Mouse (Mus musculus): ENCODE results near the gene Hist1h3f. TPM values are rescaled to one million over a fixed set of nuclear protein-coding genes. Genes with fewer than 3 reads are reported as not detected.
"Not testable (repeated sequence)": the region's sequence is repeated elsewhere in the genome, so short reads cannot be mapped to it uniquely, and the experiment has no call there.

The Hist1h3f gene
- polyA plus RNA-seq, 1 experiment, result 9.6 TPM

GRCm38 (mm10) chr13:23572218-23573033 is 28.6 kb downstream of the Hist1h3f start:
- Histone ChIP-seq H3K27me3 (ENCODE audit: control insufficient read depth, insufficient read depth, low read length) (no peaks in the 10 kb centered on the region), H3K4me1 (ENCODE audit: control insufficient read depth, insufficient read depth, insufficient read length, low read length) (no peaks in the 10 kb centered on the region), H3K36me3 (ENCODE audit: control insufficient read depth, insufficient read depth, low read length) (no peaks in the 10 kb centered on the region), H3K4me3 (ENCODE audit: low read depth, low read length) (no peak overlapping the region), H3K27ac (ENCODE audit: insufficient read depth, low read depth, low read length) (no peak overlapping the region; the same call in 1 of the 2 replicates)
- TF ChIP-seq CTCF (IDR thresholded peaks at IDR 0.05; ENCODE audit: extremely low read depth, insufficient read length, insufficient replicate concordance, low read depth, low read length), result no peak
- no peak for TF ChIP-seq POLR2A (IDR thresholded peaks at IDR 0.05; ENCODE audit: low read depth, low read length)
- 20% methylated on average over 2 of the region's 2 CpGs for WGBS

GRCm38 (mm10) chr13:23573034-23573897 is 29.4 kb downstream of the Hist1h3f start:
- H3K27me3 ChIP-seq (ENCODE audit: control insufficient read depth, insufficient read depth, low read length); H3K36me3 ChIP-seq (ENCODE audit: control insufficient read depth, insufficient read depth, low read length); H3K4me1 ChIP-seq (ENCODE audit: control insufficient read depth, insufficient read depth, insufficient read length, low read length): not testable (repeated sequence)
- WGBS, result 5% methylated on average over 20 of the region's 20 CpGs
- peak overlapping the region; percentile 65 for H3K4me3 ChIP-seq (ENCODE audit: low read depth, low read length)
- peak overlapping the region; percentile 89 for H3K27ac ChIP-seq (ENCODE audit: insufficient read depth, low read depth, low read length)

- Histone ChIP-seq H3K27ac (ENCODE audit: insufficient read depth, low read depth, low read length) (peak within 1 kb of the TSS; percentile 89), H3K4me3 (ENCODE audit: low read depth, low read length) (peak within 1 kb of the TSS; percentile 65)
- not testable (repeated sequence) for H3K27me3 ChIP-seq (ENCODE audit: control insufficient read depth, insufficient read depth, low read length); H3K4me1 ChIP-seq (ENCODE audit: control insufficient read depth, insufficient read depth, insufficient read length, low read length); H3K36me3 ChIP-seq (ENCODE audit: control insufficient read depth, insufficient read depth, low read length)
- WGBS, result under 1% methylated on average over 42 of the region's 42 CpGs
Measured at GRCm38 (mm10) chr13:23573898-23574524, 30.2 kb downstream of the Hist1h3f start, which contains the start of the genes Hist1h2bf and Hist1h2ad. Hist1h2bf (minus strand) TSS chr13:23574196. Hist1h2ad (plus strand) TSS chr13:23574381.

GRCm38 (mm10) chr13:23574546-23575170 is 30.8 kb downstream of the Hist1h3f start:
- WGBS, result 3% methylated on average over 15 of the region's 39 CpGs
- peak overlapping the region; percentile 79 for H3K27ac ChIP-seq (ENCODE audit: insufficient read depth, low read depth, low read length)

GRCm38 (mm10) chr13:23575271-23575851 is 31.5 kb downstream of the Hist1h3f start, which contains the start of gene Hist1h3d:
Hist1h3d (plus strand) TSS chr13:23575763.
- 1% methylated on average over 18 of the region's 18 CpGs for WGBS
- peak within 1 kb of the TSS; percentile 79 for H3K27ac ChIP-seq (ENCODE audit: insufficient read depth, low read depth, low read length)

More at GRCm38 (mm10) chr13:23574546-23575170, 30.8 kb downstream of the Hist1h3f start:
- not testable (repeated sequence) for H3K36me3 ChIP-seq (ENCODE audit: control insufficient read depth, insufficient read depth, low read length); H3K4me1 ChIP-seq (ENCODE audit: control insufficient read depth, insufficient read depth, insufficient read length, low read length); H3K27me3 ChIP-seq (ENCODE audit: control insufficient read depth, insufficient read depth, low read length)
- H3K4me3 ChIP-seq (ENCODE audit: low read depth, low read length), result peak overlapping the region; percentile 52

GRCm38 (mm10) chr13:23575864-23576313 is 32.0 kb downstream of the Hist1h3f start:
- Histone ChIP-seq H3K4me3 (ENCODE audit: low read depth, low read length) (peak overlapping the region; percentile 73), H3K27ac (ENCODE audit: insufficient read depth, low read depth, low read length) (peak overlapping the region; percentile 52)
- TF ChIP-seq POLR2A (IDR thresholded peaks at IDR 0.05; ENCODE audit: low read depth, low read length), result 0 out of 2 replicates have a peak, but pooled peaks have one; percentile 14
- H3K4me1 ChIP-seq (ENCODE audit: control insufficient read depth, insufficient read depth, insufficient read length, low read length); H3K27me3 ChIP-seq (ENCODE audit: control insufficient read depth, insufficient read depth, low read length); H3K36me3 ChIP-seq (ENCODE audit: control insufficient read depth, insufficient read depth, low read length): not testable (repeated sequence)
- WGBS, result 1% methylated on average over 19 of the region's 40 CpGs

More at GRCm38 (mm10) chr13:23575271-23575851, 31.5 kb downstream of the Hist1h3f start, which contains the start of gene Hist1h3d:
- H3K27me3 ChIP-seq (ENCODE audit: control insufficient read depth, insufficient read depth, low read length), result no peaks in the 10 kb centered on the region
- H3K36me3 ChIP-seq (ENCODE audit: control insufficient read depth, insufficient read depth, low read length), result no peaks in the 10 kb centered on the region
- H3K4me3 ChIP-seq (ENCODE audit: low read depth, low read length), result peak within 1 kb of the TSS; percentile 73
- H3K4me1 ChIP-seq (ENCODE audit: control insufficient read depth, insufficient read depth, insufficient read length, low read length), result no peaks in the 10 kb centered on the region
- no peak for TF ChIP-seq CTCF (IDR thresholded peaks at IDR 0.05; ENCODE audit: extremely low read depth, insufficient read length, insufficient replicate concordance, low read depth, low read length)
- TF ChIP-seq POLR2A (IDR thresholded peaks at IDR 0.05; ENCODE audit: low read depth, low read length), result no peak

Measured in small intestine, adult 2 months (tissue).